Mouse (Mus musculus): ENCODE data around the gene Zfp507. TPM values are rescaled to one million over a fixed set of nuclear protein-coding genes. Genes with fewer than 3 reads are reported as not detected.

The Zfp507 gene
- total RNA-seq, 2 experiments from 2014 or later: 29.9 to 32.2 TPM

DNA sequence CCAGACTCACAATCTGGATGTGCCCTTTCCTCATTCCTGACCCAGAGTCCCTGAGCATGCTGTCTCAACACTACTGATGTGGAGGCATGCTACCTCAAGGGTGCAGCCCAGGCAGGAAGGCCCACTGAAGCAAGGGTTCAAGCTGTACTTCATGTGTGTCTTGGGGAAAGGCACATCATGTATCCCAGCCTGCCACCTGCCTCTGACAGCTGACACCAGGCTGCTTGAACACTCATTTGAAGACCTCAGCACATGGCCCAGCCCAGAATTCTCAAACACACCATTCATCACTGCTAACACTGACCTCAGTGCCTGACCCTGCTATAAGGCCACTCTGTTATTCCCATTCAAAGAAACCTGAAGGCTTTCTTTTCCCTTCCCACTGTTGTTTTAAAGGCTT is 20.6 kb downstream of the Zfp507 start:
- DNase-seq (ENCODE audit: extremely low spot score in 1 of 2, low spot score in 2 of 2): no peak
- no peak for TF ChIP-seq CTCF (IDR thresholded peaks at IDR 0.05)
- H3K27ac ChIP-seq: no peak overlapping the region
- H3K4me3 ChIP-seq: no peak overlapping the region
- intact Hi-C loops (cut with DNase I): no loop called here

DNA sequence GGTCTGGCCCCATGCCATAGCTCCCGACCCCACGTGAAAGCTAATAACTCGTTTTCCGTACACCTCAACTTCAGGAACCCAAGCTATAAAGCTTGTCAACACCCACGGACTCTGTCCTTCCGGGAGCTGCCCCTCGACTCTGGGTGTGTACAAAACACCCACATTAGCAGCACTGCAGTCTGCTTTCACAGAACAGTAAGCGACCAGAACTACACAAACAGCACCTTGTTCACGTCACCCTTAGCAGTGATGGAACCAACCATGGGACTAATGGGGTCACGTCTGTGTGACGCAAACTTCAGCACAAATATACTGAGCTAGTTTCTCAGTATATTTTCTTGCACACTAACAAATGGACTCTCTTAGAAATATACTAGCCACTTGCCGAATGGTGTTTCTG is 28.7 kb downstream of the Zfp507 start:
- H3K27ac ChIP-seq: no peak overlapping the region
- no peak for TF ChIP-seq CTCF (IDR thresholded peaks at IDR 0.05)

DNA sequence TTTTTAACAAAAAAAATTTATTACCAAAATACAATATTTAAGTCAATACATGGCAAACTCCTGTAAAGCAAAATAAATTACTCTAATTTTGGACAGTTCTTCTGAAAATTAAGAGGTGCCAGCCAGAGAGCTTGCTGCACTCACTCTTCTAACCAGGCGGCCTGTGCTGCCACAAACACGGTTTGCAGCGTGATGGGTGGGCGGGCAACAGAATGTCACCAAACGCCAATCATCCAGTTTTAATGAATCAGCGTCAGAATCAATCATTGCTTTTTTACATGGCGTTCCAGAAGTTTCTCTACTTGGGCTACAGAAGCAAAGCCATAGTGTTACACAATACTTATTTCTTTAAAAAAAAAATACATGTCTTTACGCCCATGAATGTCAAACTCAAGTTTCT is 30.5 kb downstream of the Zfp507 start:
- no peak for DNase-seq (ENCODE audit: extremely low spot score in 1 of 2, low spot score in 2 of 2)
- intact Hi-C loops (cut with DNase I): no loop called here
- TF ChIP-seq CTCF (IDR thresholded peaks at IDR 0.05): no peak
- no peak overlapping the region for H3K27ac ChIP-seq
- no peak overlapping the region for H3K4me3 ChIP-seq

More for the DNA sequence above, 28.7 kb downstream of the Zfp507 start:
- no peak for DNase-seq (ENCODE audit: extremely low spot score in 1 of 2, low spot score in 2 of 2)
- intact Hi-C loops (cut with DNase I): no loop called here
- H3K4me3 ChIP-seq: no peak overlapping the region

DNA sequence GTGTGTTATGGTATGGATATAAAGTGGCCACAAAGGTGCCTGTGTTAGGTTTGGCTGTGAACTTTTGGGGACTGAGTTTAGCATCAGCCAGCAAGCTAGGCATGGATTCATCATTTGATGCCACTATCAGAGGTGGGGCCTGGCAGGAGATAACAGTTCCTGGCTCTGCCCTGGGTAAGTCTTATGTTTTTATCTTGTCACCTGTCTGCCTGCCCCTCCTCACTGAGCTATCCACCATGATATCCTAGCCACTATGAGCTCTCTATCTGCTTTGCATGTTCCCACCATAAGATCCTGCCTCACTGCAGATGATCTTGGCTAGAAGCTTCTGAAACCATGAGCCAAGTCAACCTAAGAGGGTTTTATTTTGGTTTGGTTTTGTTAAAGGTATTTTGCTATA is 31.7 kb downstream of the Zfp507 start:
- intact Hi-C loops (cut with DNase I): no loop called here
- no peak for TF ChIP-seq CTCF (IDR thresholded peaks at IDR 0.05)
- H3K4me3 ChIP-seq: no peak overlapping the region
- no peak overlapping the region for H3K27ac ChIP-seq
- DNase-seq (ENCODE audit: extremely low spot score in 1 of 2, low spot score in 2 of 2): no peak

DNA sequence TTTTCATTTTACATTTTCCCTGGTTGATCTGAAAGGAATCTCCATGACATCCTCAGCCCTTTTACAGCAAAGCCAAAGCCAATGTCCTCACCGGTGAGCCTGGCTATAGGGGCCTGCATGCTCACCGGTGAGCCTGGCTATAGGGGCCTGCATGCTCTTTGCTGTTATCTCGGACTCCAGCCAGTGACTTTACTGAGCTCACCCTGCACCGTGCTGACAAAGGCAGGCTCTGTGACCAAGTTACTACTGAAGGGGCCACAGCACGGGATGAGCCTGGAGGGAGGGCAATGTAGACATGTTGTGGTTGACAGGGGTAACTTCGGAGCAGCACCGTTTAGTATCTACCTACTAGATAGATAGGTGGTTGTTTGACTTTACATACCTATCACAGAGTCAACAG is 32.7 kb downstream of the Zfp507 start:
- intact Hi-C loops (cut with DNase I): no loop called here
- TF ChIP-seq CTCF (IDR thresholded peaks at IDR 0.05): no peak
- no peak overlapping the region for H3K4me3 ChIP-seq
- DNase-seq (ENCODE audit: extremely low spot score in 1 of 2, low spot score in 2 of 2): no peak
- H3K27ac ChIP-seq: no peak overlapping the region

DNA sequence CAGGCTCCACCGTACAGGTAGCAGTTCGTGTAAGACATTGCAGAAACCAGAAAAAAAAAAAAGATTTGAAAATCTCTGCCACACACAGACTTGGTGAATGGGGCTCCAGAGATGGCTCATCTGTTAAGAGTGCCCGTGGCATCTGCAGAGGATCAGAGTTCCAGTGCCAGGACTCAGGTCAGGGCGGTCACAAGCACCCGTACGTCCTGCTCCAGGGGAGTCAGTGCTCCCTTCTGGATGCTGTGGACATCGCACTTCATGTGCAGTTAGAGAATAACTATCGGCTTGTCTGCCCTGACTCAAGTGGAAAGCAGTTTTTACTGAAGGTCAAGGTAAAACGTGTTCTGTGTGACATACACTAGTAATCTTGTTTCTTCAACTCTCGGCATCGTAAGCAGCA is 38.3 kb downstream of the Zfp507 start:
- intact Hi-C loops (cut with DNase I): no loop called here
- Histone ChIP-seq H3K27ac (no peak overlapping the region), H3K4me3 (no peak overlapping the region)
- no peak for TF ChIP-seq CTCF (IDR thresholded peaks at IDR 0.05)
- DNase-seq (ENCODE audit: extremely low spot score in 1 of 2, low spot score in 2 of 2): no peak

DNA sequence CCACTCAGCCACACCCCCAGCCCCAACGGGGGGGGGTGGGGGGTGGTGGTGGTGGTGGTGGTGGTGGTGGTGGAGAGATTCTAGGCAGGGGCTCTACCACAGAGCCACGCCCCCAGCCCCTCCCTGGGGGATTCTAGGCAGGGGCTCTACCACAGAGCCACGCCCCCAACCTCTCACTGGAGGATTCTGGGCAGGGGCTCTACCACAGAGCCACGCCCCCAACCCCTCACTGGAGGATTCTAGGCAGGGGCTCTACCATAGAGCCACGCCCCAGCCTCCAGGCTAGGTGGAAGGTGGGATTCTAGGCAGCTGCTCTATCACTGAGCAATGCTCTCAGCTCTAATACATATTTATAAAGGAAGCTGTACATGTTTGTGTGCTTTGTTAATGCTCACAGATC is 41.0 kb downstream of the Zfp507 start:
- no peak overlapping the region for H3K27ac ChIP-seq
- no peak overlapping the region for H3K4me3 ChIP-seq
- no peak for TF ChIP-seq CTCF (IDR thresholded peaks at IDR 0.05)
- no peak for DNase-seq (ENCODE audit: extremely low spot score in 1 of 2, low spot score in 2 of 2)
- intact Hi-C loops (cut with DNase I): no loop called here

DNA sequence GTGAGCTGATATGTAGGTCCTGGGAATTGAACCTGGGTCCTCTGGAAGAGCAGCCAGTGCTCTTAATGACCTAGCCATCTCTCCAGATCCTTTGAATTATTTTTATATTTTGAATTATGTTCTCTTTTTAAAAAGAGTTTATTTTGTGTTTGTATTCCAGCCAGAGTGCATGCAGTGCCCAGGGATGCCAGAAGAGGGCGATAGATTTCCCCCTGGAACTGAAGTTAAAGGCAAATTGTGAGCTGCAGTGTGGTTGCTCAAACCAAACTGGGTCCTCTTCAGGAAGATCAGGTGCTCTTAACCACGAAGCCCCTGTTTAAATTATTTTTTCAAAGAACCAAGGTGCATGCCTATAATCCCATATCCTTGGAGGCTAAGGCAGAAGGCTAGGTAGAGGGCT is 43.2 kb downstream of the Zfp507 start:
- peak; percentile 57 for TF ChIP-seq CTCF (IDR thresholded peaks at IDR 0.05)
- no peak for DNase-seq (ENCODE audit: extremely low spot score in 1 of 2, low spot score in 2 of 2)
- intact Hi-C loops (cut with DNase I): loop anchor here (5.0 kb wide), 1 partner anchor 72 kb away; no protein-coding TSS in a partner anchor

DNA sequence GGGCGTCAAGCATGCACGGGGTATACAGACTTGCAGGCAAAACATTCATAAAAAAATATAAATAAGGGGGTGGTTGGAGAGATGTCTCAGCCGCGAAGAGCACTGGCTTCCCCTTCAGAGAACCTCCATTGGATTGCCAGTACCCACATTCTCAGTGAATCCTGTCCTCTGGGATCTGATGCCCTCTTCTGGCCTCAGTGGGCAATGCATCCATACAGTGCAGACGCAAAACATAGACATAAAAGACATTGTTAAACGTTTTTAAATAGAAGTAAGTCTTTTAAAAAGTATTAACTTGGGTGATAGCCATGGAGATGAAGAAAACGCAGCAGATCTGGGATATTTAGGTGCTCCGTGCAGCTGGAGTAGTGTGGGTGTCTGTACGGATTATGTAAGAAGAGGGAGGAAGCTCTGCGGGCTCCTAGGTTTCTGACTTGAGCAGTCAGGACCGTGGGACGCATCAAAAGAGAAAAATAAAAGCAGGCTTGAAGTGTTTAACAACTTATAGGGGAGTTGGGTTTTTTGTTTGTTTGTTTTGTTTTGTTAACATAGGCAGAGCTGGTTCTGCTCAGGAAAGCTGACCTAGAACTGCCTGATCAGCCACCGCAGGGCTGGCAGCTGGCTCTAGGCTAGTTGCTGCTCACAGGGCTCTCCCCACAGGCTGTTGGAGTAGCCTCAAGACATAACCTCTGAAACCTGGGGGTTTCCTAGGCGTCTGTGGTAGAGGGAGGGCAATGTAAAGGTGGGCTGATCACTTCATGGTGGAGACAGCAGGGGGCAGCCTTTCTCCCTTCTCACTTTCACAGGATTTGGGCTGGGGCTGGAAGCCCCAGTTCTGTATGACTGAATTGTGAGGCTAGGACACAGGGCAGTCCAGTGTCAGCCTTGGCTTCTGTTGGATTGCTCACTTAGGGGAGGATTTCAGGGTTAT is 46.0 kb downstream of the Zfp507 start:
- Histone ChIP-seq H3K4me3 (no peak overlapping the region), H3K27ac (peak overlapping the region; percentile 54)
- DNase-seq (ENCODE audit: extremely low spot score in 1 of 2, low spot score in 2 of 2): peak in 1 of 2 experiments; percentile 37
- intact Hi-C loops (cut with DNase I): loop anchor here (5.0 kb wide), 1 partner anchor 69 kb away; no protein-coding TSS in a partner anchor
- TF ChIP-seq CTCF (IDR thresholded peaks at IDR 0.05): peak; percentile 56

More for the DNA sequence above, 43.2 kb downstream of the Zfp507 start:
- no peak overlapping the region for H3K27ac ChIP-seq
- H3K4me3 ChIP-seq: no peak overlapping the region

DNA sequence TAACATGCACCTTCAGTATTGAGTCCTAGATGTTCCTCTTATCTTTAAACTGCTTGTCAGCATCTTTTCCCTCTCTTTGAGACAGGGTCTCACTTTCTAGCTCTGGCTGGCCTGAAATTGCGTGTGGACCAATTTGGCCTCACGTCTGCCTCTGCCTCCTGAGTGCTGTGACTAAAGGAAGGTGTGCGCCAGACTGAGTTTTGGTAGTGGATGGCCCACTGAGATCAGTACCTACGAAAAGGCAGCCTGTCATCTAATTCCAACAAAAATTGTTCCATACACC is 48.0 kb downstream of the Zfp507 start:
- TF ChIP-seq CTCF (IDR thresholded peaks at IDR 0.05): no peak
- DNase-seq (ENCODE audit: extremely low spot score in 1 of 2, low spot score in 2 of 2): no peak
- intact Hi-C loops (cut with DNase I): loop anchor here (5.0 kb wide), 2 partner anchors 68 to 103 kb away; no protein-coding TSS in a partner anchor
- Histone ChIP-seq H3K27ac (peak overlapping the region; percentile 83), H3K4me3 (peak overlapping the region; percentile 69)

DNA sequence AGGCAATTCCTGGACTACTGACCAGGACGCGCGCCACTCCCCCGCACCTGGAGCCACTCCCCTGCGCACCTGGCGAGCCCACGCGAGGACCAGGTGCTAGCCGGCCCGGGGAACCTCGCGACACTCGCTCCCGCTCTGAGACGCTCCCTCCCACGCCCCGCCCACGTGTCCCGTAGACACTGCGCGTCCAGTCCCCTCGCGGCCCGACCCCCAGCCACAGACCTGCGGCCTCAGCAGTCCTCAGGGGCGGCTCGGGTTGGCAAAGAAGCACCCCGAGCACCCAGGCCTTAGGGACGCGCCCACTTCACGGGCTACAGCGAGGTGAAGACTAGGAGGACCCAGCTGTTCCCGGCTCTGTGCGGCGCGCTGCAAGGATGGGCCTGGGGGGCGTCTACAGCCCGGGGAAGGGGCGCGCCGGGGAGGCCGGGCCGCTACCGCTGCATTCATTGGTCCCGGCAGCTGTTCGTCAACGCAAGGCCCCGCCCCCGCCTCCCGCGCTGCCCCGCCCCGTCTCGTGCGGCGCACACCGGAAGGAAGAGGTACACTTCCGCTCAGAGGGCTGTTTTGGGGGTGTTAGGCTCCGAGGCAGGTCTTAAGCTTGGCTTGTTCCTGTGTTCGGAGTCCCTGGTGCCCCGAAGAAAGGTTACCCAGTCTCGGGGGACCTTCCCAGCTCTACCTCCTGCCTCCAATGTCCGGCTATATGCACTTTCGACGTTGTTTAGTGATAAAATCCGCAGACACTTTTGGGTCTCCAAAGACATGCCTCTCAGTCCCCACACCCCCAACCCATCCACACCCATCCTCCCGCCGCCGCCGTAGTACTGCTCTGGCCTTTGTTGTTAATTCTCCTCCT is 48.5 kb downstream of the Zfp507 start, which contains the start of gene Dpy19l3:
Dpy19l3 (minus strand) TSS at position 422 of the 853 bp plus-strand sequence.
- peak; percentile 89 to 90 for DNase-seq (ENCODE audit: extremely low spot score in 1 of 2, low spot score in 2 of 2)
- intact Hi-C loops (cut with DNase I): loop anchor here (5.0 kb wide), 1 partner anchor 102 kb away; no protein-coding TSS in a partner anchor
- no peak for TF ChIP-seq CTCF (IDR thresholded peaks at IDR 0.05)
- H3K4me3 ChIP-seq: peak within 1 kb of the TSS; percentile 69
- peak within 1 kb of the TSS; percentile 83 for H3K27ac ChIP-seq
